Mouse (Mus musculus): Measurements from ENCODE around the gene Pprc1.

The Pprc1 gene

GRCm38 (mm10) chr19:46056388-46056946, 11.8 kb downstream of the Pprc1 start:
- peak; percentile 92 for DNase-seq (ENCODE audit: low spot score)

GRCm38 (mm10) chr19:46056947-46057607, 12.4 kb downstream of the Pprc1 start:
- peak; percentile 69 for DNase-seq (ENCODE audit: low spot score)

- no peak for DNase-seq (ENCODE audit: low spot score)
Measured at GRCm38 (mm10) chr19:46058466-46058865, 13.8 kb downstream of the Pprc1 start.

GRCm38 (mm10) chr19:46060845-46061244, 16.2 kb downstream of the Pprc1 start:
- no peak for DNase-seq (ENCODE audit: low spot score)

- DNase-seq (ENCODE audit: low spot score), result no peak
Measured at GRCm38 (mm10) chr19:46068054-46068453, 23.4 kb downstream of the Pprc1 start.

GRCm38 (mm10) chr19:46073285-46073684, 28.6 kb downstream of the Pprc1 start:
- no peak for DNase-seq (ENCODE audit: low spot score)

- DNase-seq (ENCODE audit: low spot score), result peak; percentile 64
Measured at GRCm38 (mm10) chr19:46074266-46074665, 29.6 kb downstream of the Pprc1 start.

- peak; percentile 97 for DNase-seq (ENCODE audit: low spot score)
Measured at GRCm38 (mm10) chr19:46075616-46076607, 31.2 kb downstream of the Pprc1 start, which contains the start of gene Nolc1. Gene Nolc1 (plus strand): TSS chr19:46075863.

GRCm38 (mm10) chr19:46078535-46078934, 33.8 kb downstream of the Pprc1 start:
- DNase-seq (ENCODE audit: low spot score), result no peak

- no peak for DNase-seq (ENCODE audit: low spot score)
Measured at GRCm38 (mm10) chr19:46085185-46085584, 40.5 kb downstream of the Pprc1 start.

GRCm38 (mm10) chr19:46086337-46086736, 41.7 kb downstream of the Pprc1 start:
- DNase-seq (ENCODE audit: low spot score), result peak; percentile 74

- DNase-seq (ENCODE audit: low spot score), result no peak
Measured at GRCm38 (mm10) chr19:46087871-46088270, 43.2 kb downstream of the Pprc1 start.

GRCm38 (mm10) chr19:46091641-46092040, 47.0 kb downstream of the Pprc1 start:
- no peak for DNase-seq (ENCODE audit: low spot score)

- DNase-seq (ENCODE audit: low spot score), result no peak
Measured at GRCm38 (mm10) chr19:46094144-46094543, 49.5 kb downstream of the Pprc1 start.

GRCm38 (mm10) chr19:46095291-46095690, 50.6 kb downstream of the Pprc1 start:
- DNase-seq (ENCODE audit: low spot score), result no peak

GRCm38 (mm10) chr19:46096396-46096795, 51.7 kb downstream of the Pprc1 start:
- no peak for DNase-seq (ENCODE audit: low spot score)

GRCm38 (mm10) chr19:46099561-46099960, 54.9 kb downstream of the Pprc1 start:
- no peak for DNase-seq (ENCODE audit: low spot score)

GRCm38 (mm10) chr19:46103437-46104186, 58.9 kb downstream of the Pprc1 start:
- DNase-seq (ENCODE audit: low spot score), result no peak

GRCm38 (mm10) chr19:46104187-46104557, 59.5 kb downstream of the Pprc1 start:
- no peak for DNase-seq (ENCODE audit: low spot score)

- no peak for DNase-seq (ENCODE audit: low spot score)
Measured at GRCm38 (mm10) chr19:46110214-46110613, 65.5 kb downstream of the Pprc1 start.

- DNase-seq (ENCODE audit: low spot score), result no peak
Measured at GRCm38 (mm10) chr19:46110781-46111180, 66.1 kb downstream of the Pprc1 start.

- no peak for DNase-seq (ENCODE audit: low spot score)
Measured at GRCm38 (mm10) chr19:46114617-46115016, 69.9 kb downstream of the Pprc1 start.

All from c-Kit-positive CD71-positive TER-119-positive erythroid progenitor cells, embryonic 14.5 days (primary cell).